Mouse (Mus musculus): ENCODE data around the gene Ap1s2.

The Ap1s2 gene

GRCm38 (mm10) chrX:163908337-163909250 lies at the start of gene Ap1s2:
Gene Ap1s2, plus strand, starts transcription at chrX:163909017.
- peak; percentile 96 for DNase-seq (ENCODE audit: low read depth, low spot score)

DNA sequence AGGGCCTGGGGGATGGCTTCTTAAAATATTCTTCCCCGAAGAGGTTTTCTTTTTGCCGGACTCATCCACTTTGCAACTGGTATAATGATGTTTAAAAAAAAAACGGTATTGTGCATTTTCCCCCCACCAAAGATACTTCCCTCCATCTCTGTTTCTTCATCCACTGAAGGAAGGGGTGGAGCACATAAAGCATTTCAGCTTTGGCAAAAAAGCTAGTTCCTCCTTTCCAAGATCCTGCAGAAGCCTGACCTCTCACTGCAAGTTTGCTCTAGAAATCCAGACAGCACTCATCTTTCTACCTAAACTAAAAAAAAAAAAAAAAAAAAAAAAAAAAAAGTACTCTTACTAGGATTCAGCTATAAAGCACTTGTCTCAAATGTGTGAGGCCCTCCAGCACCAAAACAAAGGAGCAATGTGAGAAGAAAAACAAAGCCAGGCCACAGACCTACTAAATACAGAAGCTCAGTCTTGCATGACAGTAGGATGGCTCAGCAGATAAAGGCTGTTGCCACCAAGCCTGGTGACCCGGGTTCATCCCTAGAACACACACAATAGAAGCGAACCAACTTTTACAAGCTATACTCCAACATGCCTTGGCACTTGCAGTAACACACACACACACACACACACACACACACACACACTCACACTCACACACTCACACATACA lies 41.0 kb upstream of the Ap1s2 start:
- DNase-seq (ENCODE audit: low read depth, low spot score), result no peak

DNA sequence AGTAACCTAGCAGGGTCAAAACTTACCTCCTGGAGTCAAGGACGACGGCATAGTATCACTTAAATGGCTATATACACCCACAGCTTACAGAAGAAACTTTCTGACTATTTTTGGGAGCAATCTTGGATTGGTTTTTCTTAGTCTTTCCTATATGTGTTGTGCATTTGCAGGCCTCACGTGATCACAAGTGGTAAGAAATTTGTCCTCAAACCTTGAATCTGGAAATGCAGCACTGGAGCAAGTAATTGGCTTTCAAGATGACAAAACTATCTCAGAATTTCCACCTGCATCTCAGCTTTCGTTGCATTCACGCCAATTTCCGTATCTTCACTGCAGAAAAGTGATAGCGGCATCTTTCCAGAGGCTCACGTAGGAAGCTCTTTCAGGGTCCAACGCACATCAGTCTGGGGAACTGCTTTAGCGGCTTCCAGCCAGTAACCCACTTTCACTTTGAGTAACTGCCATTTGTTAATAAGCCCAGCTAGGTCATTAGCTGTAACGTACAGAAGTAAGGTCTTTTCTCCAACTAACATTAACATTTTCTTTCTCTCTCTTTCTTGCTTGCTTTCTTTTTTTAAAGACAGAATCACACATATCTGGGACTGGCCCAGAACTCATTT lies 40.0 kb upstream of the Ap1s2 start:
- DNase-seq (ENCODE audit: low read depth, low spot score), result peak; percentile 7

GRCm38 (mm10) chrX:163875932-163876331 lies 32.9 kb upstream of the Ap1s2 start:
- DNase-seq (ENCODE audit: low read depth, low spot score), result no peak

DNA sequence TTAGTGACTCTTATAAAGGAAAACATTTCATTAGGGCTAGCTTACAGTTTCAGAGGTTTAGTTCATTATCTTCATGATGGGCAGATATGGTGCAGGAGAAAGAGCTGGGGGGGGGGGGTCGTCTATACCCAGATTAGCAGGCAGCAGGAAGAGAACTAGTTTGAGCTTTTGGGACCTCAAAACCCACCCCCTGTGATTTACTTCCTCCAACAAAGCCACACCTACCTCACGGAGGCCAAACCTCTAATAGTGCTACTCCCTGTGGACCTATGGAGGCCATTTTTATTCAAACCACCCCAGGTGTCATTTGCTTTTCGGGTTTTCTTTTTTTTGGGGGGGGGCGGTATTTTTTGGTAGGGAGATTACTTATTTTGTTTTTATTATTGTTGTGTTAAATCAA lies 32.2 kb upstream of the Ap1s2 start:
- no peak for DNase-seq (ENCODE audit: low read depth, low spot score)

DNA sequence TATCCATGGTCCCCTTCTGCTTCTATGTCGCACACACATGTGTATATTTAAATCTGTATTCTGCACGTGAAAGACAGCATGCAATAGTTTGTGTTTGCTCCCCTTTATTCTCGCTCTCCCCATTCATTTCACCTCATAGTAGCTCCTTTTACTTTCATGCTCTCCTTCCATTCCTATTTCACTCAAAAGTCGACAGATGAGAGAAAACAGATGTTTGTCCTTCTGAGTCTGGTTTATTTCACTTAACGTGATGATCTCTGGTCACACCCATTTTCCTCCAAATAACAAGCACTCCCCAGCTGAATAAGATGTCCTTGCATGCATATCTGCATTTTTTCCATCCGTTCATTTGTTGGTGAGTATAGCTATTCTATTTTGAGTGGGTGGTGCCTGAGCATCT lies 29.8 kb upstream of the Ap1s2 start:
- no peak for DNase-seq (ENCODE audit: low read depth, low spot score)

- DNase-seq (ENCODE audit: low read depth, low spot score), result no peak
Observed at GRCm38 (mm10) chrX:163879461-163879860, 29.4 kb upstream of the Ap1s2 start.

GRCm38 (mm10) chrX:163885539-163885981 lies 23.3 kb upstream of the Ap1s2 start:
- DNase-seq (ENCODE audit: low read depth, low spot score), result no peak

GRCm38 (mm10) chrX:163897354-163897753 lies 11.5 kb upstream of the Ap1s2 start:
- DNase-seq (ENCODE audit: low read depth, low spot score), result no peak

DNA sequence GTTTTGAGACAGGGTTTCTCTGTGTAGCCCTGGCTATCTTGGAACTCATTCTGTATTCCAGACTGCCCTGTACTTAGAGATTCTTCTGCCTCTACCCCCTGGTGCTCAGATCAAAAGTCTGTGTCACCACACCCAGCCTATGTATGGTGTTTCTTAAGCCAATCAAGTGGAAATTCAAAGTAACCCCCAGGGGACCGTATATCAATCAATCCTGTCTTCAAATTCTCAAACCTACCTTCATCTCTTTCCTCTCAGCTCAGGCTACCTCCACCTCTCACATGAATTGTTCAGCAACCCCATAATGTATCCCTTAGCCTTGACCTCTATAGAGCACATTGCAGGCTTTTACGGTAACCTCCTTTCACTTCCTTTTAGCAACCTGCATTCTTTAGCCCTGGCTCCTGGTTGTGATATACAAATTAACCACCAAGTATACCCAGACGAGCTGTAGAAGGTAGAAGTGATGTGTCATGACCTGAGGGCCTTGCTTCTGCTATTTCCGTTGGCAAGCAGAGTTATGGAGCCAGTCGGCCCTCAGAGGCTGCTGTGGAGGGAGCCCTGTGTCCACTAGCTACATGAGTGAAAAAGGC lies 9.3 kb upstream of the Ap1s2 start:
- no peak for DNase-seq (ENCODE audit: low read depth, low spot score)

DNA sequence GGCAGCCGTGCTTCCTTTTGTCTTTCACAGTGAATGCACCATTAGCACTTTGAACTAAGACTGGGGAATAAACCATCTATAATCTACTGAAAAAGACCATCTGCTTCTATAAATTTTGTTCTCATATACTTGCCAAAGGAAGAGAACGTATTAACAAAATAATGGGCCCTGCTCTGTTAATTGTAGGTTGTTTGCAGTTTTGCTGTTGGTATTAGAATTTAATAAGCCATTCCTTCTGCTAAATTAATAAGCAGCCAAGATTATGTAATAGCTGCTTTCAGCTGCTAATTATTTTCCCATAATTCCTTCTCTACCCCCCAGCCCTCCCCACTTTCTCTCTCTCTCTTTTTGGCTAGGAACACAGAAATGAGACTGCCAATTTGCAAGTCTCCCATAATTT lies 2.0 kb upstream of the Ap1s2 start:
- DNase-seq (ENCODE audit: low read depth, low spot score), result no peak

DNA sequence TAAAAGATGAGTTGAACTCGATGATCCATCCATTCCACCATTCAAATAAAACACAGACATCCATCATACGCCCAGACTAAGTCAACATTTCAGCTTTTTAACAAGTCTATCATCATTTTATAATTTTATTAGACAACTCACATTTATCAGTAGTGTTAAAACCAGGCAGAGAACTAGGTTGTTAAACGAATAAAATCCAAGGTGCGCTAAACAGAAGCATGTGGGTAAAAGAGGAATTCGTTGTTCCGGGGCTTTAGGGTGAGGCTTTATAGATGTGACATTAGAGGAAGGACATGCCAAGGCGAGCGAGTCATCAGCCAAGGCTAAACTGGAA lies 847 bp upstream of the Ap1s2 start:
- DNase-seq (ENCODE audit: low read depth, low spot score), result no peak

- DNase-seq (ENCODE audit: low read depth, low spot score), result peak; percentile 60
Observed at GRCm38 (mm10) chrX:163909381-163909780, 564 bp downstream of the Ap1s2 start.

DNA sequence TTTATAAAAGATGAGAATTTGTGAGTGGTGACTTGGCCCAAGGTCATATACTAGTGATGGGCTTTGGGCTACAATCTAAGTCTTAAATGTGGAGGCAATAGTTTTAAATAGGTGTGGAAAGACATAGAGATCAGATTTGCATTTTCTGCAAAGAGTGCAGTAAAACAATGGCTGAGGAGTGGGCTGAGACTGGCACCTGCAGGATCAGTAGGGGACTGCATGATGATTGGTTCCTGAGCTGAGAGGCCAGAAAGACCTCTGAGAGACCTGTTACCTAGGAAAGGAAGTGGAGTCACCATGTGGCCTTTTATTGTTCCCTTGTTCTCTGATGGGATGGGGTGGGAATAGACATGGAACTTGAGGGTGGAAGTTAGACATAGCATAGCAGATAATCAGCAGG lies 4.0 kb downstream of the Ap1s2 start:
- peak; percentile 52 for DNase-seq (ENCODE audit: low read depth, low spot score)

GRCm38 (mm10) chrX:163929550-163929949 lies 20.7 kb downstream of the Ap1s2 start:
- no peak for DNase-seq (ENCODE audit: low read depth, low spot score)

DNA sequence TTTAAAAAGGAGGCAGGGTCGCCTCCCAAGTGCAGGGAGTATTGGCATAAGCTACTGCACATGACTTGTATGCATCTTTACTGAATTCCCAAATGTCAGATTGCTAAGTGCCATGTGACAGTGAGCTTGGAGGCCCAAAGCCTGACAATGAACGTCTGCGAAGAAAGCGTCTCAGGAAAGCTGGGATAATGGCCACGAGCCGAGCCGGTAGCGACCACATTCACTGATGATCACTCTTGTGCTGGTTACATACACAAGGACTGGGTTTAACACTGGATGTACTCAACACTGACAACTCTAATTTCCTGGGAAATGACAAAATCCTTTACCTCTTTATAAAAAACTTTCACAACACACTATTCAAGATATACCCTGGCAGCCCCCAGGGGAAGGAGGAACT lies 25.9 kb downstream of the Ap1s2 start:
- no peak for DNase-seq (ENCODE audit: low read depth, low spot score)

- DNase-seq (ENCODE audit: low read depth, low spot score), result no peak
Observed at GRCm38 (mm10) chrX:163938587-163938986, 29.8 kb downstream of the Ap1s2 start.

DNA sequence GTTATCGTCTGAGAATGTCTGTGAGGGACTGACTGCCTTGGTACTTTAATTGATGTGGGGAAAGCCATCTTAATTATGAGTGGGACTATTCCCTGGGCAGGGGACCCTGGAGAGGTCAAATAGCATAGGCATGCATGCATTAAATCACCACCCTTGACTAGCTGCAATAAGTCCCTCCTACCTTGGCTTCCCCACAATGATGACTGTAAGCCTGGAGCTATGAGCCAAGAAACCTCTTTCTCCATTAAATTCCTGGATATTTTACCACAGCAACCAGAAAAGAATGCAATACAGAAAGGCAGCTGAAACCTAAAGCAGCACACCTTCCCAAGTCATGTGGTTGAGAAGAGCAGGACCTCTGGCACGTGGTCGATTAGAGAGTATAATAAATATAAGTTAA lies 35.6 kb downstream of the Ap1s2 start:
- DNase-seq (ENCODE audit: low read depth, low spot score), result no peak

- peak; percentile 38 for DNase-seq (ENCODE audit: low read depth, low spot score)
Observed at GRCm38 (mm10) chrX:163951618-163952017, 42.8 kb downstream of the Ap1s2 start.

DNA sequence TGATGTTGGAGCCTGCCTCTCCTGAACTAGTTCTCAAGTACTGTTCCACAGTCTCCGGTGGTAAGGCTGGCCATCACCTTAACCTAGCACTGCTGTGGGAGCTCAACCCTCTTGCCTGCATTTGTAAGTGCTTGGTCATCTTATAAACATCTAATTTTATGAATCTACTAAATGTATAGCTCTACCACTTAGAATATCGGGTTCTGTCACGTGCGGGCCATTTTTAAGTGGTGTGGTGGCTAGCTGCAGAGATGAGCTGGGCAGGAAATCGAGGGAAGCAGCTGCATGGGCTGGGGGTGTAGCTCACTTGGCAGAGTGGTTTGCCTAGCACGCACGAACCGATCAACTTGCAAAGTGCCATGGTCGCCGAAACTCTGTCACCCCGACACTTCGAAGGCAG lies 48.6 kb downstream of the Ap1s2 start:
- DNase-seq (ENCODE audit: low read depth, low spot score), result no peak

- DNase-seq (ENCODE audit: low read depth, low spot score), result peak; percentile 88
Observed at GRCm38 (mm10) chrX:163957803-163958466, 49.1 kb downstream of the Ap1s2 start.

- peak; percentile 94 for DNase-seq (ENCODE audit: low read depth, low spot score)
Observed at GRCm38 (mm10) chrX:163958467-163958875, 49.7 kb downstream of the Ap1s2 start, which contains the start of gene Zrsr2. Gene Zrsr2, minus strand, starts transcription at chrX:163958661.
